Mouse (Mus musculus) C2C12 (cell line): ENCODE data around the gene Bbox1.

ENCODE experiments used
- CEBPB ChIP-seq: IDR thresholded peaks from one replicate; pipeline ENCODE4 v1.6.1; 2011; ENCODE audit warnings: low read depth, mild to moderate bottlenecking, control low read depth, moderate library complexity
- CTCF ChIP-seq: IDR thresholded peaks from one replicate; pipeline ENCODE4 v1.5.1; 2011; ENCODE audit not compliant: control insufficient read depth, insufficient read depth, insufficient read length
- MAX ChIP-seq: IDR thresholded peaks from one replicate; pipeline ENCODE4 v1.6.1; 2011; ENCODE audit warnings: mild to moderate bottlenecking, control low read depth
- MYOG ChIP-seq: IDR thresholded peaks from one replicate; pipeline ENCODE4 v1.6.1; 2011; ENCODE audit not compliant: control insufficient read depth, insufficient read length; ENCODE audit errors: extremely low read depth

DNA sequence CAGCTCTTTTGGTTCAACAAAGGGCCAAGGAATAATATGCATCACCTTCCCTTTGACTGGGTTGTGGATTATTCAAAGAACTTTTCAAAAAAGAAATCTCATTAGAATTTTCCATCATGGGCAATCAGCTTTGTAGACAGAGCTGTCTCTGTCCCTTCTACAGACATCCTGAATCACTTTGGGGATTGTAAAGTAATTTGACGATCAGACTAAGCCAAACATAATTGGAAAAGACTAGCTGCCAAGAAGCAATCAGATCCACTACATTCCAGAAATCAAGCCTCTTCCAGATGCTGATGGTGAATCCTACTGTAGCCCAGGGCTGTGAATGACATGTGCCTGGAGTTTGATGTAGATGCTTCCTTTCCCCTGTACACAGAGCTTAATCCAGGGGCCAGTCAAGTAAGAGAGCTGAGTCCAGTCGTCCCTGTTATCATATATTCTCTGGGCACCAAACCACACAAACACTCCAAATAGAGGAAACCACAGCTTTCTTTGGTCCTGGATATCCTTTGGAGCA is 995 bp downstream of the Bbox1 start:
- TF ChIP-seq CTCF (no peak), MYOG (no peak), CEBPB (no peak), MAX (no peak)
